Mouse (Mus musculus) cerebellum, adult 9-11 months (tissue): ENCODE results near the gene Ccdc172.

Source experiments
- DNase-seq: peaks from one replicate; pipeline ENCODE4 v3.0.0; 2022

The Ccdc172 gene

GRCm38 (mm10) chr19:58572429-58573071, 60.8 kb downstream of the Ccdc172 start:
- DNase-seq, result no peak

GRCm38 (mm10) chr19:58573072-58573438, 61.3 kb downstream of the Ccdc172 start:
- no peak for DNase-seq

- DNase-seq, result no peak
Observed at GRCm38 (mm10) chr19:58582018-58582417, 70.2 kb downstream of the Ccdc172 start.

- no peak for DNase-seq
Observed at GRCm38 (mm10) chr19:58582956-58583355, 71.2 kb downstream of the Ccdc172 start.

GRCm38 (mm10) chr19:58586046-58586445, 74.3 kb downstream of the Ccdc172 start:
- DNase-seq, result no peak

GRCm38 (mm10) chr19:58590251-58590936, 78.6 kb downstream of the Ccdc172 start:
- DNase-seq, result no peak

- DNase-seq, result no peak
Observed at GRCm38 (mm10) chr19:58600381-58600780, 88.6 kb downstream of the Ccdc172 start.
